Mouse (Mus musculus) ES-E14 (cell line): ENCODE data around the gene Nlrc5. TPM values are rescaled to one million over a fixed set of nuclear protein-coding genes. Genes with fewer than 3 reads are reported as not detected.

ENCODE experiments used
- DNase-seq: peaks from one replicate; pipeline ENCODE4 v3.0.0-alpha.2; 2013; ENCODE audit warnings: low read depth, low spot score
- H3K27ac ChIP-seq: 2 replicates; pipeline ENCODE4 v1.5.1; 2012; ENCODE audit warnings: low read depth, mild to moderate bottlenecking, low read length, moderate library complexity, mixed read lengths; ENCODE audit not compliant: poor library complexity, insufficient read depth, severe bottlenecking
- H3K36me3 ChIP-seq: 2 replicates; pipeline ENCODE4 v1.6.1; 2012; ENCODE audit warnings: mild to moderate bottlenecking, low read length, moderate library complexity, mixed read lengths; ENCODE audit not compliant: control insufficient read depth, poor library complexity, insufficient read depth, severe bottlenecking
- H3K4me1 ChIP-seq, 2 experiments: fragments of 150-350 bp in 1 of 2; sonication (generic) in 1 of 2; 2 replicates each; pipeline ENCODE4 v1.6.1; 2012; ENCODE audit warnings: low read length in 2 of 2, mild to moderate bottlenecking in 1 of 2, mixed read lengths in 1 of 2; ENCODE audit not compliant: control insufficient read depth in 2 of 2, insufficient read depth in 2 of 2, poor library complexity in 1 of 2
- H3K4me3 ChIP-seq, 2 experiments: fragments of 150-350 bp in 1 of 2; sonication (generic) in 1 of 2; 2 replicates each; pipeline ENCODE4 v1.5.1; 2012; ENCODE audit warnings: low read length in 2 of 2, low read depth in 1 of 2, mild to moderate bottlenecking in 1 of 2, mixed read lengths in 1 of 2; ENCODE audit not compliant: insufficient read depth in 1 of 2, poor library complexity in 1 of 2, severe bottlenecking in 1 of 2
- H3K9ac ChIP-seq: 2 replicates; pipeline ENCODE4 v1.6.1; 2012; ENCODE audit warnings: low read depth, mild to moderate bottlenecking, low read length, mixed read lengths; ENCODE audit not compliant: poor library complexity, insufficient read depth, severe bottlenecking
- H3K9me3 ChIP-seq: fragments of 150-350 bp; sonication (generic); 2 replicates; pipeline ENCODE4 v1.6.1; 2012; ENCODE audit warnings: low read depth, mild to moderate bottlenecking, low read length; ENCODE audit not compliant: control insufficient read depth, insufficient read depth
- CHD2 ChIP-seq: IDR thresholded peaks from 2 replicates; pipeline ENCODE4 v1.6.1; 2014; ENCODE audit warnings: mild to moderate bottlenecking, low read depth, low read length, inconsistent platforms
- HCFC1 ChIP-seq: IDR thresholded peaks from 2 replicates; pipeline ENCODE4 v1.6.1; 2012; ENCODE audit warnings: low read length, inconsistent platforms, borderline replicate concordance; ENCODE audit not compliant: insufficient read depth
- MAFK ChIP-seq: IDR thresholded peaks from 2 replicates; pipeline ENCODE4 v1.6.1; 2014; ENCODE audit warnings: mild to moderate bottlenecking, low read depth, low read length, inconsistent platforms; ENCODE audit not compliant: insufficient read depth
- ZC3H11A ChIP-seq: IDR thresholded peaks from 2 replicates; pipeline ENCODE4 v1.6.1; 2012; ENCODE audit warnings: low read depth, mild to moderate bottlenecking, inconsistent platforms, low read length, borderline replicate concordance
- ZNF384 ChIP-seq: IDR thresholded peaks from 2 replicates; pipeline ENCODE4 v1.6.1; 2012; ENCODE audit warnings: low read depth, low read length, inconsistent platforms
- in situ Hi-C, 2 experiments: fragments of 600-800 bp; cut with MboI; formaldehyde crosslinking; loops; one replicate each; pipeline ENCODE4 v1.15.1; 2025; ENCODE audit warnings: low sequenced_read_pairs in 2 of 2, inconsistent platforms in 1 of 2; ENCODE audit not compliant: unreplicated experiment in 2 of 2
- total RNA-seq: library from RNA; depleted of rRNA; stranded (reverse); fragments of 300-350 nt; gene quantifications from 2 replicates; pipeline ENCODE4 v1.2.3, GENCODE M21; 2012; rRNA removed

The Nlrc5 gene
- total RNA-seq, 1 experiment: 0.76 TPM

DNA sequence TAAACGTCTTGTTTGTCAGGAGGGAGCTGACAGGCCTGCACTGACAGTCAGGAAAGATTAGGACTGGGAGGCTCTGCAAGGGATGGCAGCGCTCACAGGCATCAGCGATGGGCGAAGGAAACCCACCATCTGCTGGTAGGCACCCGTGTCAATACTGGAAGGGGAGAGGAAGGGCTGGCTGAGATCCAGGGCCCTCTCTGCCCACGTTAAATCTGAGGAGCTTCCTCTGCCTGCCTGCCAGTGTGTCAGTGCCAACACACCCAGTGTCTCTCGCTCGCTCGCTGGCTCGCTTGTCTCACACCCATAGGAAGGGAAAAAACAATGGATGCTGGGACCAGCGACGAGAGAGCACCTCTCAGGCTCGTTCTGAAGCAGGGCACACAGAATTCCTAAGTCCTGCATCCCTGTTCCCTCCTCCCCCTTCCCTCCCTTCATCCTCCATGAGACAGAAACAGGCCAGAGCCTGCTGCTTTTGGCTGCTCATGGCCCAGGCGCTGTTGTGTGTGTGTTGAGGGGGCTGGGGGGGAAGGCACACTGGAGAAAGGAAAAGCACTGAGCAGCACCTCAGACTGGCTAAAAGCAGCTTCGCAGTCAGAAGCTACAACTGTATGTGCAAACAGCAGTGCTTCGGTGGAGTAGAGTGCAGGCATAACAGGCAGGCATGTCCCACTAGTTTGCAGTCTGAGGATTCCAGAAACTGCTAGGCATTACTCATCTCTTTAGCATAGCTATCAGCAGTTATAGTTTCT is 140.2 kb downstream of the Nlrc5 start:
- DNase-seq: no peak
- no peak for TF ChIP-seq ZC3H11A
- no peak for TF ChIP-seq MAFK
- no peak for TF ChIP-seq HCFC1
- no peak for TF ChIP-seq ZNF384
- no peak for TF ChIP-seq CHD2
- no peaks in the 10 kb centered on the region for H3K9me3 ChIP-seq
- H3K36me3 ChIP-seq: peaks cover 25% of the 10 kb centered on the region
- no peaks in the 10 kb centered on the region for H3K4me1 ChIP-seq
- H3K4me3 ChIP-seq: no peak overlapping the region
- H3K9ac ChIP-seq: no peak overlapping the region
- in situ Hi-C loops: no loop called here
- H3K27ac ChIP-seq: no peak overlapping the region

DNA sequence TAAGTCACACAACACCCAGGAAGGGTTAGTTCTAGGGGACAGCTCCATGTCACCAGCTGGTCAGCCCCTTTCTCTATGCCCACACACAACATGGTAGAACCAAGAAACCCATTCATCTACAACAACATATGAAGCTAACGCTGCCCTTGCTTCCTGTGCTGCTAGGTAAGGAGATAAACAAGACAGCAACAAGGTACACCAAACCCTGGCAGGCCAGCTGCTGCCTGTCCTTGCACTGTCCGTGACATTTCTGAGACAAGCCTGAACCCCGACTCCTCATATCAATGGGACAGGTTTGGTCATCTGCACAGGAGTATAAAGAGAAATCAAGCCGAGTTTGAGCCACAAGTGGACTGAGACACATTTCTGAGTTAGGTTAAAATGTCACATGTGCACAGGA is 141.0 kb downstream of the Nlrc5 start:
- H3K27ac ChIP-seq: no peak overlapping the region
- in situ Hi-C loops: no loop called here
- DNase-seq: no peak
- H3K4me3 ChIP-seq: no peak overlapping the region
- H3K4me1 ChIP-seq: no peaks in the 10 kb centered on the region
- H3K36me3 ChIP-seq: peaks cover 25% of the 10 kb centered on the region
- TF ChIP-seq HCFC1: no peak
- no peak for TF ChIP-seq CHD2
- TF ChIP-seq MAFK: no peak
- no peak for TF ChIP-seq ZC3H11A
- no peak for TF ChIP-seq ZNF384
- no peak overlapping the region for H3K9ac ChIP-seq
- H3K9me3 ChIP-seq: no peaks in the 10 kb centered on the region

Other genes starting within 250 kb of the Nlrc5 start
- 82.8 and 92.5 TPM in 2 replicates for gene Nup93, start 219.8 kb upstream of the Nlrc5 start, total RNA-seq
- 0.94 and 1.3 TPM in 2 replicates for gene Slc12a3, start 105.2 kb upstream of the Nlrc5 start, total RNA-seq
- gene Herpud1, start 47.9 kb upstream of the Nlrc5 start, total RNA-seq: 50.4 and 76.5 TPM in 2 replicates
- gene Cpne2, start 98.6 kb downstream of the Nlrc5 start, total RNA-seq: 6.4 and 12.5 TPM in 2 replicates
- 19.5 and 22.4 TPM in 2 replicates for gene Rspry1, start 167.6 kb downstream of the Nlrc5 start, total RNA-seq
- gene Fam192a, start 167.6 kb downstream of the Nlrc5 start, total RNA-seq: 26.9 and 35.9 TPM in 2 replicates
- gene Arl2bp, start 232.2 kb downstream of the Nlrc5 start, total RNA-seq: 17.7 and 29.9 TPM in 2 replicates